Mouse (Mus musculus) forebrain, embryonic 13.5 days (tissue): ENCODE measurements around the gene Wipf3. TPM values are rescaled to one million over a fixed set of nuclear protein-coding genes. Genes with fewer than 3 reads are reported as not detected.
A peak's percentile ranks its signal among the peaks of the same experiment; 100 is the strongest.

ENCODE experiments used
- ATAC-seq: fragments of 200-750 bp; cut with Nextera tagmentation; 2 replicates; pipeline ENCODE4 v1.8.0; 2017
- H3K27ac ChIP-seq: fragments of 300-500 bp; sonication (generic); 2 replicates; pipeline ENCODE4 v1.5.1; 2015; ENCODE audit warnings: inconsistent platforms, mild to moderate bottlenecking, moderate library complexity
- H3K27me3 ChIP-seq: fragments of 300-500 bp; sonication (generic); 2 replicates; pipeline ENCODE4 v1.6.1; 2015; ENCODE audit warnings: mild to moderate bottlenecking, inconsistent platforms
- H3K36me3 ChIP-seq: fragments of 300-500 bp; sonication (generic); 2 replicates; pipeline ENCODE4 v1.6.1; 2015; ENCODE audit warnings: mild to moderate bottlenecking, inconsistent platforms; ENCODE audit not compliant: poor library complexity, severe bottlenecking
- H3K4me1 ChIP-seq: fragments of 300-500 bp; sonication (generic); 2 replicates; pipeline ENCODE4 v1.6.1; 2015; ENCODE audit warnings: inconsistent platforms
- H3K4me2 ChIP-seq: fragments of 300-500 bp; sonication (generic); 2 replicates; pipeline ENCODE4 v1.6.1; 2015; ENCODE audit warnings: inconsistent platforms, mild to moderate bottlenecking, moderate library complexity
- H3K4me3 ChIP-seq: fragments of 300-500 bp; sonication (generic); 2 replicates; pipeline ENCODE4 v1.5.1; 2015; ENCODE audit warnings: mild to moderate bottlenecking, inconsistent platforms
- H3K9ac ChIP-seq: fragments of 300-500 bp; sonication (generic); 2 replicates; pipeline ENCODE4 v1.6.1; 2015; ENCODE audit warnings: mild to moderate bottlenecking, inconsistent platforms
- H3K9me3 ChIP-seq: fragments of 300-500 bp; sonication (generic); replicated peaks from 2 replicates; pipeline ENCODE4 v1.6.1; 2016; ENCODE audit warnings: inconsistent platforms
- WGBS: fragments of 180-500 bp; shearing (Covaris S2); methylation state at CpG from one replicate; pipeline ENCODE4 v1.1.7; 2015; 5-methylcytosine and 5-hydroxymethylcytosine counted together
- polyA plus RNA-seq: library from polyadenylated mRNA; unstranded; fragments of >200 nt; fragmentation: Nextera tagmentation; extraction: Ambion mirVana; gene quantifications from 2 replicates; pipeline ENCODE4 v1.2.1, GENCODE M21; 2015

Wipf3 gene
- polyA plus RNA-seq, 1 experiment from 2014 or later, result 2.4 TPM

GRCm38 (mm10) chr6:54548314-54549019, 119.1 kb downstream of the Wipf3 start:
- no peaks in the 10 kb centered on the region for H3K27me3 ChIP-seq
- no peak overlapping the region for H3K4me3 ChIP-seq
- 0 out of 2 replicates have a peak overlapping the region, but pooled peaks have one; percentile 4 for H3K4me2 ChIP-seq
- peaks cover 55% of the 10 kb centered on the region for H3K4me1 ChIP-seq
- no peak for ATAC-seq
- WGBS, result 51% methylated on average over 13 of the region's 13 CpGs
- peak overlapping the region; percentile 69 for H3K27ac ChIP-seq
- H3K9ac ChIP-seq, result no peak overlapping the region
- H3K36me3 ChIP-seq, result peaks cover 24% of the 10 kb centered on the region
- H3K9me3 ChIP-seq, result no peaks in the 10 kb centered on the region; the same call in 1 of the 2 replicates

DNA sequence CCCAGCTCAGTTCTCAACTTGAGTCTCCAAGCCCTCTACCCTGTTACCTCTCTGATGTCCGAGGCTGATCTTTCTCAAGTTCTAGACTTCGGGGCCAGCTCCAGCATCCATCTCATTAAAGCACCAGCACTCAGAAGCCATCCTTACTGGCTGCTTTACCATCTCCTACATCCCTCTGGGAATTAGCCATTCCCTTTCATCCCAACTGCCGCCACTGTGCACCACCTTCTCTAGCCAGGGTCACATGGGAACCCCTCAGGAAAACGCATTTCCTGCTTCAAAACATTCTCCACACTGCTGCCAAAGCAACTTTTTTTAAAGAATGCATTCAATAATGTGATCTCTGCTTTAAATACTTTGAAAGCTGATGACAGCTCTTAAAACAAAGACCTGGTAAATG, 119.9 kb downstream of the Wipf3 start:
- Histone ChIP-seq H3K27me3 (no peaks in the 10 kb centered on the region), H3K4me2 (no peak overlapping the region), H3K27ac (no peak overlapping the region), H3K4me1 (peaks cover 63% of the 10 kb centered on the region), H3K9ac (0 out of 2 replicates have a peak overlapping the region, but pooled peaks have one; percentile 17), H3K9me3 (no peaks in the 10 kb centered on the region), H3K36me3 (peaks cover 16% of the 10 kb centered on the region), H3K4me3 (no peak overlapping the region)
- WGBS, result 52% methylated on average over 4 of the region's 4 CpGs
- ATAC-seq, result no peak

DNA sequence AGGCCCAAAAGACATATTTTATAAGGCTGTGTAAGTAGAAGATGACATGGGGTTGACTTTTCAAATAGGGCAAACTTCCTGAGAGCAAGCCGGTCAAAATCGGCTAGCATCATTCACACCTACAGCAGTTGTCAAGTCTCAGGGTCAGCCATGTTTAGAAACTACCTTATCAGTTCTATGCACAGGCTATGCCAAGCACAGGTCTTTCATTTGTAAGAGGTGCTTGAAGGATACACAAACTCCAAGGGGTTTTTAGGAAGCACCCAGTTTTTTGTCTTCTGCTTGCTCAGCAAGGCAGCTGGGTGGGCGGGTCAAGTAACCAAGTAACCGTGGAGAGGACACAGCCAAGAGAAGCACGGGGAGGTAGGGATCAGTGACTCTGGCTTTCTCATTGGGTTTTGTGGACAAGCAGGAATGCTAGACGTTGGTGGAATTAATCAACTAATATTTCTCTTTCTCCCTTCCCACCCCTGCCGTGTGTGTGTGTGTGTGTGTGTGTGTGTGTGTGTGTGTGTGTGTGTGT, 121.5 kb downstream of the Wipf3 start:
- Histone ChIP-seq H3K27ac (no peak overlapping the region), H3K9ac (no peak overlapping the region), H3K27me3 (no peaks in the 10 kb centered on the region), H3K9me3 (no peaks in the 10 kb centered on the region), H3K4me2 (no peak overlapping the region), H3K4me1 (peaks cover 79% of the 10 kb centered on the region), H3K36me3 (peaks cover 4% of the 10 kb centered on the region; the same call in 1 of the 2 replicates), H3K4me3 (no peak overlapping the region)
- ATAC-seq, result no peak
- WGBS, result 64% methylated on average over 6 of the region's 7 CpGs

DNA sequence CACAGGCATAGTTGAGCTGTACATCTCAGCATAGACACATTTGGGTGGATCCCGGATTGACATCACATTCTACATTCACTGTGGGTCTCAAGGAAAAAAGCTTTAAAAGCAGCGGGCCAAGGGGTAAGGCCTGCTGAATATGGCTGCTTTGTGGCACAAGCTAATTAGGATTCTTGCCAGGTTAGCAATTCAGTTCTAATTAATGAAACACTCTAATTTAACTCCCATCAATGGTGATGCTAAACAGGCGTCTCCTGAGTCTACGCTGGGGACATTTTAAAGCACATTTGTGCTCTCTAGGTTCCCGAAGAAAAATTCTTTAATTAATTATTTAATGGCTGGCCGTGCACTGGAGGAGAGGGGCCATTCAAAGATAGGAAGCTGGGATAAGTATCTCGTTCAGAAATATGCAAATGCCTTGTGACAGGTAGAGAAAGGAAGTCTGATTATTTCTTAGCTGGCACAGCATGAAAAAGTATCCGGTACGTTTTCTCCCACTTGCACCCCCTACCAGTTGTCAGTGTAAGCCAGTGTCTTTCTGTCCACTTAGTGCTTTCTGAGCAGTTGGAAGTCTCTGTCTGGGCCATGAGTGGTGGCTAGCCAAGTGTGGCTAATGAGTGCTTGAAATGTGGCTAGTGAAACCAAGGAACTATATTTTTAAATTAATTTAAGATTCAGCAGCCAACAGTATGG, 123.5 kb downstream of the Wipf3 start:
- Histone ChIP-seq H3K27ac (peak overlapping the region; percentile 88), H3K4me2 (peak overlapping the region; percentile 27), H3K9me3 (no peaks in the 10 kb centered on the region), H3K27me3 (no peaks in the 10 kb centered on the region), H3K4me3 (no peak overlapping the region), H3K9ac (no peak overlapping the region), H3K4me1 (peaks cover 87% of the 10 kb centered on the region), H3K36me3 (peaks cover 4% of the 10 kb centered on the region)
- ATAC-seq, result peak; percentile 88
- WGBS, result 3% methylated on average over 9 of the region's 9 CpGs

Other genes starting within 250 kb of the Wipf3 start
- gene Prr15, start 103.8 kb upstream of the Wipf3 start, polyA plus RNA-seq, result 5.5 and 9.8 TPM in 2 replicates
- 129 and 131 TPM in 2 replicates for gene Scrn1, start 136.9 kb downstream of the Wipf3 start, polyA plus RNA-seq
- gene Plekha8, start 165.5 kb downstream of the Wipf3 start, polyA plus RNA-seq, result 10.6 and 12.1 TPM in 2 replicates
- gene Fkbp14, start 167.7 kb downstream of the Wipf3 start, polyA plus RNA-seq, result 9.1 and 9.4 TPM in 2 replicates